Mouse (Mus musculus): ENCODE measurements at regions not wholly inside any gene's neighbourhood (a gene's known extent, or its start where the extent isn't known, plus 50 kb on each side); places are given as distances from the start of the nearest gene placed in this dataset.

DNA sequence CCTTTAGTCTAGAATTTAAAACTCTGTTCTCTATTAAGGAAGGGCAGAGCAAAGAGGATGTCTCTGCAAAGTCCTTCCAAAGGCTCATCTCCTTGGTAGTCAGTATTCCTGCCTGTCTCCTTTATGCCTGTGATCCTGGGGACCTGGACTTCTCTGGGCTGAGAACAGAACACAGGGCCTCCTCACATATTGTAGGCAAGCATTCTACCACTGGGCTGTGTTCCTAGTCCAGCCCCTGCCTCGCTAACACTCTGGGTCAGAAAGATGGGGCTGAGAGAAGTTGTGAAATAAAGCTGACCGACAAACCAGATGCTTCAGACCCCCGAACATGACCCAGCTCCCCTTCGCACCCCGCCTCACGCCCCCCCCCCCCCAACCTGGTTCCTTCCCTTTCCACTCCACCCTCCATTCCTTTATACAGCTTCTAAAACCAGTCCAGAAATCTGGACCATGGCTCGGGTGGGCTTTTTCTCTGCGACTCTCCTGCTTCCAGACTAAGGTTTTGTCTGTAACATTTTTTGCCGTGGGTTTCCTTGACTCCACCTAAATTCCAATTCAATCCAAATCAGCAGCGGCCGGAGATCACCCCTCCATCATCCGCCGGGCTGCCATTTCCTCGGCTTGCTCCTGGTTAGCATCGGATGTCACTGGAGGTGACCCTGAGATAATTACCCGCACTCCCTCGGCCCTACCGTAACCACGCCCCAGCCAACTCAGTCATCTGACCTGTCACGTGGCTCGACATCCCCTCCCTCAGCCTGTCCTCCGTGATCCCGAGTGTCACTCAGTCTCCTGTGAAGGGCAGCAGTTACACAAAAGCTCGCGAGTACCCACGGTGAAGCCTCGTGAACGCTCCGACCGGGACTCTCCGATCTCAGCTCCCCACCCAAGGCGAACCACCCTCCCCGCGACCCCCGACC lies 89.3 kb upstream of the Synm start:
- TF ChIP-seq POLR2A (IDR thresholded peaks at IDR 0.05; ENCODE audit: extremely low read depth, insufficient read depth, low read length) (peak; percentile 82; the same call in 1 of the 2 replicates), CTCF (IDR thresholded peaks at IDR 0.05; ENCODE audit: extremely low read depth, insufficient read depth, low read length) (no peak)
- H3K4me1 ChIP-seq (ENCODE audit: control insufficient read depth, insufficient read depth, low read length): peaks cover 2% of the 10 kb centered on the region; the same call in 1 of the 2 replicates
- H3K4me3 ChIP-seq (ENCODE audit: insufficient read depth, low read length): peak overlapping the region; percentile 45
- no peak overlapping the region for H3K27ac ChIP-seq (ENCODE audit: insufficient read depth, low read length)

DNA sequence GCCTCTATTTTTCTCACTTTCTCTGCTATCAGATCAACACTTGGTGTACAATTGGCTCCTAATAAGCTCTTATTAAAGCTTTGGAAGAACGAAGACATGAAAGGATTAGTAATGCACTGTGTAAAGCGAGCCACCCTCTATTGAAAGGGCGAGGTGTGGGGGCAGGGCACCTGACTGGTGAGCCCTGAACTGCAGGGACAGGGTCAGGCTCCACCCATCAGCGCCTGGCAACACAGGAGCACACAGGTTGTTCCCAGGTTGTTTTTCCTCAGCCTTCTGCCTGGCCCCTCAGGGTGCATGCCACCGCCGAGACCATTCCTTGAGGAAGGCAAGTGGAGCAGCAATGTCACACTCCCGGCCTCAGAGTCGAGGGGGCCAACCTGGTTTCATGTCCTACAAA lies 87.3 kb upstream of the Synm start:
- H3K27ac ChIP-seq (ENCODE audit: insufficient read depth, low read length): 0 out of 2 replicates have a peak overlapping the region, but pooled peaks have one; percentile 45
- TF ChIP-seq POLR2A (IDR thresholded peaks at IDR 0.05; ENCODE audit: extremely low read depth, insufficient read depth, low read length): no peak
- no peak for TF ChIP-seq CTCF (IDR thresholded peaks at IDR 0.05; ENCODE audit: extremely low read depth, insufficient read depth, low read length)
- H3K4me3 ChIP-seq (ENCODE audit: insufficient read depth, low read length): no peak overlapping the region
- H3K4me1 ChIP-seq (ENCODE audit: control insufficient read depth, insufficient read depth, low read length): peaks cover 2% of the 10 kb centered on the region; the same call in 1 of the 2 replicates

- no peaks in the 10 kb centered on the region for H3K4me1 ChIP-seq (ENCODE audit: control insufficient read depth, insufficient read depth, low read length)
- TF ChIP-seq CTCF (IDR thresholded peaks at IDR 0.05; ENCODE audit: extremely low read depth, insufficient read depth, low read length): no peak
- TF ChIP-seq POLR2A (IDR thresholded peaks at IDR 0.05; ENCODE audit: extremely low read depth, insufficient read depth, low read length): no peak
- no peak overlapping the region for H3K4me3 ChIP-seq (ENCODE audit: insufficient read depth, low read length)
- H3K27ac ChIP-seq (ENCODE audit: insufficient read depth, low read length): no peak overlapping the region
Measured at GRCm38 (mm10) chr7:67836984-67837383, 77.4 kb upstream of the Synm start.

DNA sequence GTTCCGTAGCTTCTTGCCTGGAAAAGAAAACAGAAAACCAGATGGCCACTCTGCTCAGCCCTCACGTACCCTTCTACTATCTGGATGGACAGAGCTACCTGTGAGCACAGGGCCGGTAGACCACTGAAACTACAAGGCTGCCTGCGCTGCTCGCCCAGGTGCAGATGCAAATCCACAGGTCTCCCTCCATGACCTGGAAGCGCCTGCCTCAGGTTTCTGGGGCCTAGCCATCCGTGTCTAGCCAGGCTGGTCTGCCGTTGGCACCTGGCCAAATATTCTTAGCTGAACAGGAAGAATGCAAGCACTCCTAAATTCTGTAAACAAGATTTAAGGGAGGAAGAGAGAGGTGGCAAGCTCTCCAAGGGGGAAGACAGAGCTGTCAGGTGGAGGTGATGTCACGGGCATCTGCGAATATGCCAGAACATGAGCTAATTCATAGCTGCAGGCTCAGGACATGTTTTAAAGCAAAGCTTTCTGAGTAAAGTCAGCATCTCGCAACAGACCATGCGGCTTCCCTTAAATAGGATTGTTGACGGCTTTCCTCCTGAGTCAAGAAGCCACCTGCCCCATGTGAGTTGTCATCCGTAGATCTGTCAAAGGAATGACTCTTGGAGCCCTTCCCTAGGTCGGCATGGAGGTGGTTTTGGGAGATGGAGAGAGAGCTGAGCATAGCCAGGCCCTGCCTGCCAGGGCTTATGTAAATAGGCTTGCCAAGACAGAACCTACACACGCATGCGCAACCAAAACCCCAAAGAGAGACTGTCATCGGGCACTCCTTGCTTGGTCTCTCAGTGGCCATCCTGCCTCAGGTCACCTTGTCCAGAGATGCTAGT lies 76.8 kb upstream of the Synm start:
- TF ChIP-seq POLR2A (IDR thresholded peaks at IDR 0.05; ENCODE audit: extremely low read depth, insufficient read depth, low read length) (no peak), CTCF (IDR thresholded peaks at IDR 0.05; ENCODE audit: extremely low read depth, insufficient read depth, low read length) (no peak)
- no peak overlapping the region for H3K4me3 ChIP-seq (ENCODE audit: insufficient read depth, low read length)
- no peaks in the 10 kb centered on the region for H3K4me1 ChIP-seq (ENCODE audit: control insufficient read depth, insufficient read depth, low read length)
- no peak overlapping the region for H3K27ac ChIP-seq (ENCODE audit: insufficient read depth, low read length)

DNA sequence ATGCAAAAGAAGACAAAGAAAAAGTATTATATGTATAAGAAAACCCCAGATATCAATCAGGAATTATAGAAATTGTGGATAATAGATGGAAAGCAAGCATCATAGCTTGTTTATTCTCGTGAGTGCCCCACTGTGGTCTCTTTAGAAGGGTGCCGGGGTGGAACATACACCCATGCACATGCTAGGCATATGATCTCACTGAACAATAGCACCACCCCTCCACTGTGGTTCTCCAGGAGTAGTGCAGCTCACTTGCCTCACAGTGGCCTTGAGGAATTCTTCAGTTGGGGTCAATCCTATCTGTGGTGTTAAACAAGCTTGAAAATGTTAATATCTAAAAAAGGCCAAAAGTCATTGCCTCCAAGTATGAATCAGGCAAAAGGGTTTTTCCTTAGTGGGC lies 72.2 kb upstream of the Synm start:
- TF ChIP-seq CTCF (IDR thresholded peaks at IDR 0.05; ENCODE audit: extremely low read depth, insufficient read depth, low read length) (0 out of 2 replicates have a peak, but pooled peaks have one; percentile 16), POLR2A (IDR thresholded peaks at IDR 0.05; ENCODE audit: extremely low read depth, insufficient read depth, low read length) (no peak)
- H3K4me3 ChIP-seq (ENCODE audit: insufficient read depth, low read length): no peak overlapping the region
- no peaks in the 10 kb centered on the region for H3K4me1 ChIP-seq (ENCODE audit: control insufficient read depth, insufficient read depth, low read length)
- no peak overlapping the region for H3K27ac ChIP-seq (ENCODE audit: insufficient read depth, low read length)

- no peak for TF ChIP-seq POLR2A (IDR thresholded peaks at IDR 0.05; ENCODE audit: extremely low read depth, insufficient read depth, low read length)
- no peak for TF ChIP-seq CTCF (IDR thresholded peaks at IDR 0.05; ENCODE audit: extremely low read depth, insufficient read depth, low read length)
- no peak overlapping the region for H3K27ac ChIP-seq (ENCODE audit: insufficient read depth, low read length)
- H3K4me1 ChIP-seq (ENCODE audit: control insufficient read depth, insufficient read depth, low read length): peaks cover 2% of the 10 kb centered on the region; the same call in 1 of the 2 replicates
- H3K4me3 ChIP-seq (ENCODE audit: insufficient read depth, low read length): no peak overlapping the region
Measured at GRCm38 (mm10) chr7:67827386-67827785, 67.8 kb upstream of the Synm start.

GRCm38 (mm10) chr7:67826936-67827335 lies 67.4 kb upstream of the Synm start:
- Histone ChIP-seq H3K27ac (ENCODE audit: insufficient read depth, low read length) (no peak overlapping the region), H3K4me3 (ENCODE audit: insufficient read depth, low read length) (no peak overlapping the region), H3K4me1 (ENCODE audit: control insufficient read depth, insufficient read depth, low read length) (peaks cover 2% of the 10 kb centered on the region; the same call in 1 of the 2 replicates)
- no peak for TF ChIP-seq CTCF (IDR thresholded peaks at IDR 0.05; ENCODE audit: extremely low read depth, insufficient read depth, low read length)
- no peak for TF ChIP-seq POLR2A (IDR thresholded peaks at IDR 0.05; ENCODE audit: extremely low read depth, insufficient read depth, low read length)

GRCm38 (mm10) chr7:67826368-67826767 lies 66.8 kb upstream of the Synm start:
- Histone ChIP-seq H3K4me3 (ENCODE audit: insufficient read depth, low read length) (no peak overlapping the region), H3K27ac (ENCODE audit: insufficient read depth, low read length) (no peak overlapping the region), H3K4me1 (ENCODE audit: control insufficient read depth, insufficient read depth, low read length) (peaks cover 2% of the 10 kb centered on the region; the same call in 1 of the 2 replicates)
- TF ChIP-seq POLR2A (IDR thresholded peaks at IDR 0.05; ENCODE audit: extremely low read depth, insufficient read depth, low read length): no peak
- no peak for TF ChIP-seq CTCF (IDR thresholded peaks at IDR 0.05; ENCODE audit: extremely low read depth, insufficient read depth, low read length)

DNA sequence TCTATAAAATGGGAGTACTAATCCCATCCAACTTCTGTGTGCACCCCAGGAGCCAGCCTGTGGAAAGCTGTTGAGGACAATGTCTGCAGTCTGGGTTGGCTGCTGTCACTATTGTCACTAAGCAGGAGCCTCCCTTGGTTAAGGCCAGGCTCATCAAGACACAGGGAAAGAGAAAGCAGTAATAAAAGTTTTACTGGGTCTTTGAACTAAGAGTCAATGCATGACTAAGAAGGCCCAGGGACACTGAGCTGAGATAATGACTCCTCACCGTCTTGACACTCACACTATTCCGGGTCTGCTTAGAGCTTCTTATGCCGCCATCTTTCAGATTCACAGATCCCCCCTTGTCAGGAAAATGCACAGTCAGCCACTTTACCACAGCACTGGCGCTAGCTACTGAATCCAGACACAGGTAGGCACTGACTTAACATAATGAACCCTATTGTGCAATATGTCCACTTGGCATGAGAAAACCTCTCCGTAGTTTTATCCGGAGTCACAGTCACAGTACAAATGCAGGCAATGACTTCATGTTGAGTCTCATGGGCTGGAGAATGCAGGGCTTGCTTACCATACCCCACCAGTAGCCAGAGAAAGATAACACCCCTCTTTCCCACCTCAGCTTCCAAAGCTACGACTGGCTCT lies 66.2 kb upstream of the Synm start:
- Histone ChIP-seq H3K27ac (ENCODE audit: insufficient read depth, low read length) (no peak overlapping the region), H3K4me3 (ENCODE audit: insufficient read depth, low read length) (no peak overlapping the region), H3K4me1 (ENCODE audit: control insufficient read depth, insufficient read depth, low read length) (peaks cover 2% of the 10 kb centered on the region; the same call in 1 of the 2 replicates)
- TF ChIP-seq POLR2A (IDR thresholded peaks at IDR 0.05; ENCODE audit: extremely low read depth, insufficient read depth, low read length) (no peak), CTCF (IDR thresholded peaks at IDR 0.05; ENCODE audit: extremely low read depth, insufficient read depth, low read length) (no peak)

Measured in cortical plate, adult 2 months (tissue).